Mouse (Mus musculus) heart, postnatal 0 days (tissue): ENCODE results near the gene Hsd17b1.

Source experiments
- CTCF ChIP-seq: IDR thresholded peaks from 2 replicates; pipeline ENCODE4 v1.5.1; 2016; ENCODE audit warnings: antibody characterized with exemption, control low read depth, low read depth
- EP300 ChIP-seq: IDR thresholded peaks from 2 replicates; pipeline ENCODE4 v1.6.1; 2016; ENCODE audit warnings: antibody characterized with exemption, low read depth

DNA sequence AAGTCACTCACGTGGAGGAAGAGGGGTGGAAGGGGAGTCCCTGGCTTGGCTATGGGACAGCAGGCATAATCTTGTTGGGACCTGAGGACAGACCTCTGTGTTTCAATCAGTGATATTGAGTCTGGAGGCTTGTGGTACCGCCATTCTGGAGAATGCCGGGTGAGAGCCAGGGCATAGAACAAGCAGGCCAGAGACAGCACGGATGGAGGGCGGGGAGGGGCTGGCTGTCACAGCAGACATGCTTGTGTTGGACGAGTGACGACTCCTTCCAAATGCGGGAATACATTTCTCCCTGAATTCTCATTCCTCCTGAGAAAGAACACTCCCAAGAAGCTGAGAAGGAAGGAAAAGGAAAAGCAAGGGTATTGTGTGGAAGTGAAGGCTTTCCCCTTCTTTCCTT, 26.6 kb upstream of the Hsd17b1 start:
- TF ChIP-seq CTCF = no peak
- no peak for TF ChIP-seq EP300
